20 mouse cellular contexts compared by ENCODE assay signal in the genomic region with DNA sequence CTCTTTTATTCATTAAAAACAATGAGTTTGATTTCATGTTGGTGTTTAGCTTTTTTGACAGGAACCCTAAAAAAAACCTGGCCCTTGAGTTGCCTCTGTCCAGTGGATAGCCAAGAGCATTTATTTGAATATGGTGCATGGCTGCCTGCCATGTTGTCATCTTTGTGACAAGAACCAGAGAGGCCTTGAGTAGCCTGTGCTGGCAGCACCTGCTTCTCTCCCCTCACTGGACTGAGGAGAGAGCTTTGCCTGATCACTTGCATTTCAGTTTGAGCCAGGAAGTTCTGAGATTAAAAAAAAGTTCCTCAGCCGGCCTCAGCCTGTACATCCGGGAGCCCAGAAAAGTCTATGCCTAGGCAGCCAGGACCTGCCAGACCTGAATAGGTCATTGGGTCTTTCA.
DNase-seq lines count a peak whose midpoint lies in the region; ATAC-seq lines count a peak whose summit lies in the region.
"Had no signal": no experiment of that assay in that cellular context is flagged by ENCODE, and none has a peak within 500 bp of the region (broad histone marks: within the 10 kb centered on the region; RNA-seq: fewer than 3 reads in every experiment).

No protein-coding gene starts in this region.

- H3K4me1 ChIP-seq in intestine, embryonic 15.5 days (replicated peaks) = no peaks in the 10 kb centered on the region
- peaks cover 4% of the 10 kb centered on the region; the same call in 1 of the 2 replicates for H3K4me1 ChIP-seq in intestine, embryonic 16.5 days (ENCODE audit: control insufficient read depth, insufficient read depth, low read length)
- peaks cover 17% of the 10 kb centered on the region for H3K4me1 ChIP-seq in heart, embryonic 16.5 days (ENCODE audit: control insufficient read depth, insufficient read depth, low read length)
- H3K4me1 ChIP-seq: hindbrain, embryonic 10.5 days; limb, embryonic 15.5 days; liver, embryonic 15.5 days; midbrain, embryonic 12.5 days had no signal

- peak; percentile 39; the same call in 1 of the 2 replicates for ATAC-seq in intestine, embryonic 15.5 days
- no peak for ATAC-seq in intestine, embryonic 16.5 days
- ATAC-seq in heart, embryonic 16.5 days (replicated peaks; ENCODE audit: extremely low read depth, insufficient read depth, low FRiP score) = peak; percentile 66
- ATAC-seq: CD4-positive, CD25-positive, alpha-beta regulatory T cell, adult 4 months; Patski had no signal

- H3K36me3 ChIP-seq in intestine, embryonic 15.5 days = no peaks in the 10 kb centered on the region
- H3K36me3 ChIP-seq in intestine, embryonic 16.5 days (ENCODE audit: control insufficient read depth, insufficient read depth, low read length) = no peaks in the 10 kb centered on the region
- no peaks in the 10 kb centered on the region for H3K36me3 ChIP-seq in heart, embryonic 16.5 days (ENCODE audit: control insufficient read depth, insufficient read depth)
- H3K36me3 ChIP-seq: hindbrain, embryonic 10.5 days; limb, embryonic 15.5 days; liver, embryonic 15.5 days; midbrain, embryonic 12.5 days had no signal

- no peak overlapping the region for H3K4me3 ChIP-seq in intestine, embryonic 15.5 days (replicated peaks)
- no peak overlapping the region for H3K4me3 ChIP-seq in intestine, embryonic 16.5 days (ENCODE audit: low read length)
- H3K4me3 ChIP-seq in heart, embryonic 16.5 days (ENCODE audit: low read length) = no peak overlapping the region
- H3K4me3 ChIP-seq: hindbrain, embryonic 10.5 days; limb, embryonic 15.5 days; liver, embryonic 15.5 days; midbrain, embryonic 12.5 days had no signal

- DNase-seq in cerebellum, postnatal 10 days = peak; percentile 21 to 39
- DNase-seq in cerebellum, adult 9-11 months = no peak
- DNase-seq in skeletal muscle tissue, adult 2 months (ENCODE audit: low read depth, low spot score) = peak; percentile 28
- no peak for DNase-seq in right cerebral cortex, postnatal 4 days
- DNase-seq in cerebellum, adult 11-12 months = no peak
- DNase-seq: adrenal gland, postnatal 10 days; cerebellum, postnatal 25 days; embryo, embryonic 11 days; retina, postnatal 1 day; thymus, adult 18-20 months; thymus, postnatal 4 days had no signal

- H3K27me3 ChIP-seq in intestine, embryonic 15.5 days (replicated peaks) = no peaks in the 10 kb centered on the region
- H3K27me3 ChIP-seq in intestine, embryonic 16.5 days (replicated peaks; ENCODE audit: control insufficient read depth, insufficient read depth, low read length) = no peaks in the 10 kb centered on the region
- H3K27me3 ChIP-seq in heart, embryonic 16.5 days (ENCODE audit: control insufficient read depth, insufficient read depth, low read length) = no peaks in the 10 kb centered on the region
- H3K27me3 ChIP-seq: limb, embryonic 15.5 days; liver, embryonic 15.5 days; midbrain, embryonic 12.5 days; Patski had no signal

- 47% methylated on average over 2 of the region's 2 CpGs for WGBS in intestine, embryonic 15.5 days
- 52% methylated on average over 2 of the region's 2 CpGs for WGBS in intestine, embryonic 16.5 days
- WGBS in heart, embryonic 16.5 days = 29% methylated on average over 2 of the region's 2 CpGs

- H3K9me3 ChIP-seq in intestine, embryonic 15.5 days = no peaks in the 10 kb centered on the region
- no peaks in the 10 kb centered on the region for H3K9me3 ChIP-seq in intestine, embryonic 16.5 days (ENCODE audit: control insufficient read depth, low read length)
- 0 out of 2 replicates have a peak, but pooled peaks cover 5% of the 10 kb centered on the region for H3K9me3 ChIP-seq in heart, embryonic 16.5 days (replicated peaks; ENCODE audit: control insufficient read depth, low read length)
- H3K9me3 ChIP-seq: hindbrain, embryonic 10.5 days; limb, embryonic 15.5 days; liver, embryonic 15.5 days; midbrain, embryonic 12.5 days had no signal

- no peak overlapping the region for H3K9ac ChIP-seq in intestine, embryonic 15.5 days
- no peak overlapping the region for H3K9ac ChIP-seq in intestine, embryonic 16.5 days (ENCODE audit: low read depth, low read length)
- no peak overlapping the region for H3K9ac ChIP-seq in heart, embryonic 16.5 days (ENCODE audit: low read length)
- H3K9ac ChIP-seq: limb, embryonic 15.5 days; liver, embryonic 15.5 days; midbrain, embryonic 12.5 days had no signal

- H3K27ac ChIP-seq in intestine, embryonic 15.5 days = no peak overlapping the region
- no peak overlapping the region for H3K27ac ChIP-seq in intestine, embryonic 16.5 days (ENCODE audit: low read length)
- H3K27ac ChIP-seq in heart, embryonic 16.5 days (ENCODE audit: low read length) = peak overlapping the region; percentile 51; the same call in 1 of the 2 replicates
- H3K27ac ChIP-seq: hindbrain, embryonic 10.5 days; limb, embryonic 15.5 days; liver, embryonic 15.5 days; midbrain, embryonic 12.5 days had no signal

- no peak overlapping the region for H3K4me2 ChIP-seq in intestine, embryonic 15.5 days (replicated peaks)
- no peak overlapping the region for H3K4me2 ChIP-seq in intestine, embryonic 16.5 days (ENCODE audit: low read depth, low read length)
- H3K4me2 ChIP-seq in heart, embryonic 16.5 days (ENCODE audit: low read depth, low read length) = no peak overlapping the region
- H3K4me2 ChIP-seq: limb, embryonic 15.5 days; liver, embryonic 15.5 days; midbrain, embryonic 12.5 days had no signal

Comparison
In these comparisons a context has a peak if more than half of its experiments do, and no peak if none do; other contexts are left out.
1. DNase-seq: peak in cerebellum, postnatal 10 days (2 of 2) and skeletal muscle tissue, adult 2 months (single experiment); none in cerebellum, adult 9-11 months (single experiment), right cerebral cortex, postnatal 4 days (single experiment) and cerebellum, adult 11-12 months (single experiment).